Mouse (Mus musculus): Measurements from ENCODE around the gene Avil.

Gene Avil

GRCm38 (mm10) chr10:127030336-127031296, 30.1 kb downstream of the Avil start, which contains the start of gene Tsfm:
Tsfm (minus strand) TSS chr10:127030840.
- DNase-seq, result peak; percentile 97

- DNase-seq, result no peak
Measured at GRCm38 (mm10) chr10:127033301-127033741, 32.8 kb downstream of the Avil start.

- no peak for DNase-seq
Measured at GRCm38 (mm10) chr10:127036273-127036672, 35.8 kb downstream of the Avil start.

DNA sequence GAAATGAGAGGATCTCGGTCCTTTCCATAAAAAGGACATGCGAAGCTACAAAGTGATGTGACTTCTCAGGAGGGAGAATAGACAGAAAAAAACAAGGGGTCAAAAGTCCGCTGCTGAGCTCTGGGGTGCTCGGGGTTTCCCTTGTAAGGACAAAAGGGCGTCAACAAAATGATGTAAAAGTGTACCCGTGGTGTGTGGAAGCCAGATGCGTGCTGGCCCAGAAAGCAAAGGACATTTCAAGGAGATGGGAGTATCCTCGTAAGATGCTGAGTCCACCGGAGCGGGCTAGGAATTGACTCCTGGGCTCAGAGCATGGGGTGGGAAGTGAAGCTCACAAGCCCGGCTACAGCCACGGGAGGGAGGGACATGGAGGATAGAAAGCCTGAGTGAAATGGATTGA, 37.1 kb downstream of the Avil start:
- DNase-seq, result no peak

GRCm38 (mm10) chr10:127040569-127041214, 40.2 kb downstream of the Avil start:
- DNase-seq, result no peak

- DNase-seq, result peak; percentile 61
Measured at GRCm38 (mm10) chr10:127041274-127041766, 40.8 kb downstream of the Avil start, which contains the start of the genes Mettl1 and Eef1akmt3. Mettl1 (plus strand) TSS chr10:127041414. Eef1akmt3 (minus strand) TSS chr10:127041513.

GRCm38 (mm10) chr10:127041774-127042338, 41.3 kb downstream of the Avil start:
- peak; percentile 94 for DNase-seq

- DNase-seq, result no peak
Measured at GRCm38 (mm10) chr10:127042468-127043115, 42.1 kb downstream of the Avil start.

- DNase-seq, result no peak
Measured at GRCm38 (mm10) chr10:127043187-127043586, 42.7 kb downstream of the Avil start.

GRCm38 (mm10) chr10:127047954-127048353, 47.4 kb downstream of the Avil start, which contains the start of gene Cyp27b1:
Cyp27b1 (plus strand) TSS chr10:127048250.
- no peak for DNase-seq

- no peak for DNase-seq
Measured at GRCm38 (mm10) chr10:127048608-127049394, 48.3 kb downstream of the Avil start.

GRCm38 (mm10) chr10:127049395-127050118, 49.0 kb downstream of the Avil start:
- no peak for DNase-seq

DNA sequence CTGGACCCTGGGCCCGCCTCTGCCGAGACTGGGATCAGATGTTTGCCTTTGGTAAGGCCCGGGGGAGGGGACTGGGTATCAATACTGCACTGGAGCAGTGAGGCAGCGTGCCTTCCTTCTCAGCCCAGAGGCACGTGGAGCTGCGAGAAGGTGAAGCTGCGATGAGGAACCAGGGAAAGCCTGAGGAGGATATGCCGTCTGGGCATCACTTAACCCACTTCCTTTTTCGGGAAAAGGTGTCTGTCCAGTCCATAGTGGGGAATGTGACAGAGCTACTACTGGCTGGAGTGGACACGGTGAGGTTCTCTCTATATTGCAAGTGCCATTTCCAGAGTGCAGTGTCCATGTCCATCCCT, 49.6 kb downstream of the Avil start:
- no peak for DNase-seq

DNA sequence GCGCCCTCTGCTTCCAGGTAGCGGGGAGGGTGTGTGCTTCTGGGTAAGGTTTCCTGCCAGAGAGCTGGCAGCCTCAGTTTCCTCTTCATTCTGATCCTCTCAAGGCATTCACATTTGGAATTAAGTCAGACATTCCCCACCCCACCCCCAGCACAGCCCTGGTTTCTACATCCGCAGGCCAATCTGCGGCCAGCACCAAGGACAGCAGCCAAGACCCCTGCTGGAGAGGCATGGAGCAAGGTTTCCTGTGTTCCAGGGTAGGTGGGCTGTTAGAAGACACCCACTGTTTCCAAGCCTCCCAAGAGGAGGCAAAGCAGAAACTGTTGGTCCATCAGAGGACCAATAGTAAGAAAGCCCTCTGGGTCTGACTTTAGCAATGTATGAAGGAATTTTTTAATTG, 54.1 kb downstream of the Avil start:
- DNase-seq, result peak; percentile 54

DNA sequence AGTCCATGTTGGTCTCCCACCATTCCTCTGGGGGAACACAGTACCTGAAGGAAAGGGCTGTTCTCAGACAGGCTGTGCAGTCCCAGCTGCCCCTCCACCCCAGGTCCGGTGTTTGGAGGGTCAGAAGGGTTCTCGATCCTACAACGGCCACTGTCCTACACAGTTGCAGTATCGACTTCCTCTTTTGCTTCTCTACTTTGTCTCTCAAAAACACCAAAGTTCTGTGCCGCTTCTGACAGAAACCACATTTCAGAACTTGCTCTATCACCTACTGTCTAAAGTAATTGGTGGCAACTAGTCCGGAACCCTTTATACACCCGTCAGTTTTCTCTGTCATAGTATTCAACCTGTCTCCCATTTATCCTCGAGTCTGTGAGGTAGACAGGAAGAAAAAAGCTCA, 54.9 kb downstream of the Avil start:
- DNase-seq, result no peak

DNA sequence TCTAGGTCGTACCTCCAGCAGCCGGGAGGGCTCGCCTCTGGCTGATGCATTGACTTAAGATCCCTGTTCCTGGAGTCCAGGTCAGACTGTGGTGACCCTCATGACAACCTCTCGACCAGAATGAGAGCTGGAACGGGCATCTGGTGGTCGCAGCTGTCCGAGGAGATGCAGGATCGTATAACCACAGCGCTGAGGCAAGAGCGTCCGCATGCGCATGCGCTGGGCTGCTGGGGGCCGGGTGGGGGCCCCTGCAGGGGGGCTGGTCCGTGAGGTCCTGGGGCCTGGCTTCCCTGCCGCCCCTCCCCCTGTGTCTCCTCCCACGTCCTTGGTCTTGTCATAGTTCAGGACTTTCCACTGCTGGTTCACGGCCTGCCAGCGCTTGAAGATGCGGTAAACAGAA, 56.0 kb downstream of the Avil start:
- DNase-seq, result no peak

- DNase-seq, result peak; percentile 89
Measured at GRCm38 (mm10) chr10:127058161-127058560, 57.7 kb downstream of the Avil start.

GRCm38 (mm10) chr10:127058708-127059107, 58.2 kb downstream of the Avil start:
- no peak for DNase-seq

GRCm38 (mm10) chr10:127059174-127059967, 58.9 kb downstream of the Avil start:
- peak; percentile 70 for DNase-seq

All from embryo, embryonic 11 days (tissue).